Mouse (Mus musculus): Measurements from ENCODE around the gene Tchhl1.

Gene Tchhl1

GRCm38 (mm10) chr3:93504536-93505189 lies 36.1 kb downstream of the Tchhl1 start:
- no peak for DNase-seq (ENCODE audit: low spot score)

GRCm38 (mm10) chr3:93505960-93506863 lies 37.7 kb downstream of the Tchhl1 start:
- DNase-seq (ENCODE audit: low spot score) = no peak

GRCm38 (mm10) chr3:93506881-93507325 lies 38.3 kb downstream of the Tchhl1 start:
- no peak for DNase-seq (ENCODE audit: low spot score)

- no peak for DNase-seq (ENCODE audit: low spot score)
These were observed 40.7 kb downstream of the Tchhl1 start for GRCm38 (mm10) chr3:93509301-93509700.

GRCm38 (mm10) chr3:93511036-93511435 lies 42.5 kb downstream of the Tchhl1 start:
- DNase-seq (ENCODE audit: low spot score) = no peak

- DNase-seq (ENCODE audit: low spot score) = no peak
These were observed 43.2 kb downstream of the Tchhl1 start for GRCm38 (mm10) chr3:93511801-93512200.

GRCm38 (mm10) chr3:93512386-93513101 lies 44.0 kb downstream of the Tchhl1 start:
- no peak for DNase-seq (ENCODE audit: low spot score)

- DNase-seq (ENCODE audit: low spot score) = no peak
These were observed 46.1 kb downstream of the Tchhl1 start for GRCm38 (mm10) chr3:93514628-93515027.

- no peak for DNase-seq (ENCODE audit: low spot score)
These were observed 48.8 kb downstream of the Tchhl1 start for GRCm38 (mm10) chr3:93517343-93517742.

GRCm38 (mm10) chr3:93519856-93520329 lies 51.3 kb downstream of the Tchhl1 start:
- no peak for DNase-seq (ENCODE audit: low spot score)

- DNase-seq (ENCODE audit: low spot score) = peak; percentile 58
These were observed 52.0 kb downstream of the Tchhl1 start, which contains the start of gene S100a11 for GRCm38 (mm10) chr3:93520330-93521193. Gene S100a11, plus strand, starts transcription at chr3:93520488.

All from retina, embryonic 14.5 days (tissue).